Mouse (Mus musculus) intestine, embryonic 16.5 days (tissue): ENCODE measurements around the gene Scml4. TPM values are rescaled to one million over a fixed set of nuclear protein-coding genes. Genes with fewer than 3 reads are reported as not detected.

Experiments
- ATAC-seq: fragments of 200-750 bp; cut with Nextera tagmentation; 2 replicates; pipeline ENCODE4 v1.8.0; 2017; ENCODE audit warnings: moderate TSS enrichment, moderate library complexity
- H3K27ac ChIP-seq: fragments of 300-500 bp; sonication (generic); 2 replicates; pipeline ENCODE4 v1.5.1; 2014; ENCODE audit warnings: mild to moderate bottlenecking, low read length
- H3K27me3 ChIP-seq: fragments of 300-500 bp; sonication (generic); replicated peaks from 2 replicates; pipeline ENCODE4 v1.6.1; 2014; ENCODE audit warnings: low read length, control low read depth, mixed read lengths; ENCODE audit not compliant: control insufficient read depth, insufficient read depth
- H3K36me3 ChIP-seq: fragments of 300-500 bp; sonication (generic); 2 replicates; pipeline ENCODE4 v1.6.1; 2014; ENCODE audit warnings: low read length, control low read depth; ENCODE audit not compliant: control insufficient read depth, insufficient read depth
- H3K4me1 ChIP-seq: fragments of 300-500 bp; sonication (generic); 2 replicates; pipeline ENCODE4 v1.6.1; 2014; ENCODE audit warnings: low read length, control low read depth, mixed read lengths; ENCODE audit not compliant: control insufficient read depth, insufficient read depth
- H3K4me2 ChIP-seq: fragments of 300-500 bp; sonication (generic); 2 replicates; pipeline ENCODE4 v1.6.1; 2014; ENCODE audit warnings: low read depth, low read length, control low read depth
- H3K4me3 ChIP-seq: fragments of 300-500 bp; sonication (generic); 2 replicates; pipeline ENCODE4 v1.5.1; 2014; ENCODE audit warnings: mild to moderate bottlenecking, low read length
- H3K9ac ChIP-seq: fragments of 300-500 bp; sonication (generic); 2 replicates; pipeline ENCODE4 v1.6.1; 2014; ENCODE audit warnings: low read depth, low read length
- H3K9me3 ChIP-seq: fragments of 300-500 bp; sonication (generic); 2 replicates; pipeline ENCODE4 v1.6.1; 2016; ENCODE audit warnings: low read length, control low read depth; ENCODE audit not compliant: control insufficient read depth
- WGBS: fragments of 180-500 bp; shearing (Covaris S2); extraction: QIAGEN DNeasy Blood & Tissue Kit; methylation state at CpG from one replicate; pipeline ENCODE4 v1.1.7; 2014; 5-methylcytosine and 5-hydroxymethylcytosine counted together
- polyA plus RNA-seq: library from polyadenylated mRNA; unstranded; fragments of >200 nt; fragmentation: Nextera tagmentation; extraction: Ambion mirVana; gene quantifications from 2 replicates; pipeline ENCODE4 v1.2.1, GENCODE M21; 2015

Scml4 gene
- polyA plus RNA-seq, 1 experiment from 2014 or later = 34.1 TPM

DNA sequence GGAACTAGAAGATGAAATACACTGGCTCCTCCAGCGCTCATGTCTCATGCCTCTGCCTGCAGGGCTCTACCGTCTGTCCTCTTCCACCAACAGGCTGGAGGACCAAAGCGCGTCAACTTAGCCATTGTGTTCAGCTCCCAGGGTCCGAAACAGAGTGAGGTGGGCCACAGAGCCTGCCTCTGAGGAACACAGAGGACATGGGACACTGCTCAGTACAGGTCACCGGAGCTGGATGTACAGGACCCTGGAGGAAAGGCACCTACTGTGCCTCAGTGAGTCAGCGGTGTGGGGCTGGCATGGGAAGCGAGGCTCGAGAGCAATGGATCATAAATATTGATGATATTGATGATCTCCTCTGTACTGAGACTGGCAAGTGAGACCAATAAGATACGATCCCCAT, 139.2 kb downstream of the Scml4 start:
- ATAC-seq = no peak
- peaks cover 20% of the 10 kb centered on the region for H3K4me1 ChIP-seq
- no peak overlapping the region for H3K4me3 ChIP-seq
- H3K9me3 ChIP-seq = no peaks in the 10 kb centered on the region
- H3K4me2 ChIP-seq = no peak overlapping the region
- no peaks in the 10 kb centered on the region for H3K27me3 ChIP-seq
- no peak overlapping the region for H3K9ac ChIP-seq
- WGBS = 93% methylated on average over 10 of the region's 10 CpGs
- no peaks in the 10 kb centered on the region for H3K36me3 ChIP-seq
- H3K27ac ChIP-seq = no peak overlapping the region

DNA sequence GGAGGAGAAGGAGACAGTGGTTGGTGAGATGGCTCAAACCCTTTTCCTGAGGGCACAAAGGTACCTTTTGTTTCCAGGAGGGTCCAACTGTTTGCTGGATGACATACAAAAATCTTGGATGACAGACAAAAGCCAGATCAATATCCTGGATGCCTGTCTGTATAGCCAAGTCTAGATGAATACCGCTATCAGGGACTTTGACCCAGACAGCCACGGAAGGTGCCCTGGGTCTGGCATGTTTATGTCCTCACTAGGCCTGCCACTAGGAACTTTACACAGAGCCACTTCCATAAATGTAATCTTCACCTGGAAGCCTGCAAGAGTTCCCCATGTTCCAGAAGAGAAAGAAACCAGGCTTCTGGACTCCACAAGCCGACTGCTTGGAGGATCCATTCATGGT, 141.3 kb downstream of the Scml4 start:
- H3K9ac ChIP-seq = no peak overlapping the region

DNA sequence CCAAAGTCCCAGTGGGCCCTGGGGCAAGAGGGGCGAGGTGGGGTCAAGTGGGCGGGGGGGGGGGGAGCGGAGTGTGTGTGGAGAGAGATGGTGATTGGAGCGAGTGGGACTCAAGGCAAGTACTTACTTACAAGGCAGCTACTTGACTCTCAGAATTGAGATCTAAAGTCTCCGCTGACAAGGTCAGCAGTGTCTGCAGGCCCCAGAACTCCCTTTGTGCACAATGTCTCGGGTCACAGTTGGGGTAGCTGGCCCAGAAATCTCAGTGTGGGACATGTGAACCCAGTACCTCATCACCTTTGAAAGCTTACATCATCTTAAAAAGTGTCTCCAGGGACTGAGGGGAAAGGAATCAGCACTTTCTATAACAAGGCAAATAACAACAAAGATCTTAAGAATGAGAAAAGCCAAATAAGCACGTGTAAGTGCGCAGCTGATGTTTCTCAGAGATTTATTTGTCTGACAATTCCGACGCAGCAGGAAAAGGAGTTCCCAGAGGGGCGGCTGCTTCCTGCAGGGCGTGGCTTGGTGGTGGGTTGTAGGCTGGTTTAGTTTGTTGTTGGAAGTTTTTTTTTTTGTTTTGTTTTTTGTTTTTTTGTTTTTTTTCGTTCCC, 142.0 kb downstream of the Scml4 start:
- 15% methylated on average over 13 of the region's 13 CpGs for WGBS

More for the DNA sequence above, 141.3 kb downstream of the Scml4 start:
- ATAC-seq = no peak
- 56% methylated on average over 3 of the region's 3 CpGs for whole genome bisulfite sequencing
- H3K9me3 ChIP-seq = no peaks in the 10 kb centered on the region
- no peaks in the 10 kb centered on the region for H3K36me3 ChIP-seq
- no peak overlapping the region for H3K27ac ChIP-seq
- peaks cover 16% of the 10 kb centered on the region for H3K4me1 ChIP-seq
- no peak overlapping the region for H3K4me3 ChIP-seq
- no peaks in the 10 kb centered on the region for H3K27me3 ChIP-seq
- no peak overlapping the region for H3K4me2 ChIP-seq

GRCm38 (mm10) chr10:43002721-43003465, 142.7 kb downstream of the Scml4 start:
- peak overlapping the region; percentile 90 for H3K4me2 ChIP-seq
- H3K4me1 ChIP-seq = peaks cover 16% of the 10 kb centered on the region
- no peaks in the 10 kb centered on the region for H3K36me3 ChIP-seq
- no peaks in the 10 kb centered on the region for H3K9me3 ChIP-seq
- no peak for ATAC-seq
- H3K27ac ChIP-seq = no peak overlapping the region
- peak overlapping the region; percentile 43 for H3K4me3 ChIP-seq
- WGBS = 7% methylated on average over 25 of the region's 25 CpGs
- H3K27me3 ChIP-seq = no peaks in the 10 kb centered on the region
- peak overlapping the region; percentile 51 for H3K9ac ChIP-seq

More for the DNA sequence above, 142.0 kb downstream of the Scml4 start:
- H3K36me3 ChIP-seq = no peaks in the 10 kb centered on the region
- H3K4me2 ChIP-seq = peak overlapping the region; percentile 90
- H3K4me3 ChIP-seq = peak overlapping the region; percentile 43
- ATAC-seq = no peak
- peaks cover 16% of the 10 kb centered on the region for H3K4me1 ChIP-seq
- no peaks in the 10 kb centered on the region for H3K27me3 ChIP-seq
- no peak overlapping the region for H3K27ac ChIP-seq
- H3K9ac ChIP-seq = no peak overlapping the region
- no peaks in the 10 kb centered on the region for H3K9me3 ChIP-seq

- 29% methylated on average over 5 of the region's 5 CpGs for WGBS
- no peak overlapping the region for H3K9ac ChIP-seq
Observed at GRCm38 (mm10) chr10:43003466-43003757, 143.2 kb downstream of the Scml4 start.

DNA sequence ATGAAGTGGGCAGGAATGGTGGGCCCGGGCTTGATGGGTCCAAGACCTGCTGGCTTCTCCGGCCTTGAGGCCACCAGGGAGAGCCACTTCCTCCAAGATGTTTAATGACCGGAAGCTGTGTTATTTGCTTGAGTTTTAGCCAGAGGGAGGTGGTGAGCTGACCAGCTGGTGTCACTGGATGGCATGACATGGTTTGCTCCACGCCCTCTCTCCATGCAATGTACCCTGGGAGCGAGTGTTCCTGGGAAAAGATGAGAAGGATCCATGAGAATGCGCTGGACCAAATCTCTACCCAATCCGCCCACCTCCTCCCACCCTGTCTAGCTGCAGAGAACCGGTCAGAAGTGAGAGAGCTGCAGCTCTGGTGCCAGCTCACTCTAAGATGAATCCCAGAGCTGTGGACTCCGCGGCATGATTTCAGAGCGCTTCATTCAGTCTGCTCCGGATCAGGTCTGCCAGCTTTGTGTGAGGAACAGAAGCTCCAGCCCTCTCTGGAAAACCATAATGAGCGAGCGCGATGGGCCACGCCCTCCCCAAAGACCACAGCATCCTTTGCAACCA, 144.1 kb downstream of the Scml4 start:
- no peaks in the 10 kb centered on the region for H3K27me3 ChIP-seq

More at GRCm38 (mm10) chr10:43003466-43003757, 143.2 kb downstream of the Scml4 start:
- peak overlapping the region; percentile 90; the same call in 1 of the 2 replicates for H3K4me2 ChIP-seq
- H3K4me3 ChIP-seq = no peak overlapping the region
- peaks cover 16% of the 10 kb centered on the region for H3K4me1 ChIP-seq
- no peak for ATAC-seq
- H3K27ac ChIP-seq = no peak overlapping the region
- no peaks in the 10 kb centered on the region for H3K9me3 ChIP-seq
- H3K27me3 ChIP-seq = no peaks in the 10 kb centered on the region
- no peaks in the 10 kb centered on the region for H3K36me3 ChIP-seq

DNA sequence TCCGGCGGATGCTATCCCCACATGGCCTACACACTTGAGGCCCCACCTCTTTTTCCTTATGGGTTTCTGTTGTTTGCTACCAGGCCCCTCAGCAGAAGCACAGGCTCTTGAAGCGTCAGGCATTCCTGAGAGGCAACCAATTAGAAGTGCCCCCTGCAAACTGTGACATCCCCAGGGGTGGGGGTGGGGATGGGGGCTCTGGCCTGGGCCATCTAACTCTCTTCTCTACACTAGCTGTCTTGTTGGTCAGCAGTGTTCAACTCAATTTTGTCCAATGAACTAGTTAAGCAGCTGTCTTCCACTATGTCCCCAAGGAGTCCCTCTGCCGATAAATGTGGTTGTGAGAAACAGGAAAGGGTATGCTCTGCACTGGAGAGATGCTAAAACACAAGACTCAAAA, 144.9 kb downstream of the Scml4 start:
- no peak overlapping the region for H3K27ac ChIP-seq
- peaks cover 16% of the 10 kb centered on the region for H3K4me1 ChIP-seq
- no peaks in the 10 kb centered on the region for H3K36me3 ChIP-seq
- H3K9ac ChIP-seq = no peak overlapping the region
- no peak overlapping the region for H3K4me3 ChIP-seq
- 85% methylated on average over 4 of the region's 4 CpGs for WGBS
- H3K9me3 ChIP-seq = no peaks in the 10 kb centered on the region
- no peak overlapping the region for H3K4me2 ChIP-seq
- H3K27me3 ChIP-seq = no peaks in the 10 kb centered on the region
- no peak for ATAC-seq

More for the DNA sequence above, 144.1 kb downstream of the Scml4 start:
- H3K9me3 ChIP-seq = no peaks in the 10 kb centered on the region
- peaks cover 16% of the 10 kb centered on the region for H3K4me1 ChIP-seq
- 89% methylated on average over 16 of the region's 16 CpGs for WGBS
- H3K36me3 ChIP-seq = no peaks in the 10 kb centered on the region
- no peak overlapping the region for H3K9ac ChIP-seq
- no peak overlapping the region for H3K4me3 ChIP-seq
- ATAC-seq = no peak
- H3K4me2 ChIP-seq = no peak overlapping the region
- no peak overlapping the region for H3K27ac ChIP-seq

DNA sequence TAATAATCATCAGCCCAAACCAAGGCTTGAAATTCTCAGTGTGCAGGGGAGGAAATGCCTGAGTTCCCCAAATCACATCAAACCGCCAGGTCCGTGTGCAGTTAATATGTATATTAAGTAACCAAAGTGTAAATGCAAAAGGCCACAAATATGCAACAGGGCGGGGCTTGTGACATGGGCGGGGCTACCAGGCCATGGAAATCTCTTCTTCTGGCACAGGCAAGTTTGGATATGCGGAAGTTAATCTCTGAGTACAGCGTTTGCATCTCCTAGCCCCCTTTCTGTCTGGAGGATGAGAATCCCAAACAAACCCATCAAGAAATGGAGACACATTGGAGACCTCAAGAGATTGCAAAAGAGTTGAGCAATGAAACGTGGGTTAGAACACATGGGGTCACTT, 145.5 kb downstream of the Scml4 start:
- Histone ChIP-seq H3K9me3 (no peaks in the 10 kb centered on the region), H3K4me2 (no peak overlapping the region), H3K27ac (no peak overlapping the region), H3K4me3 (no peak overlapping the region), H3K27me3 (no peaks in the 10 kb centered on the region), H3K9ac (no peak overlapping the region), H3K36me3 (no peaks in the 10 kb centered on the region), H3K4me1 (peaks cover 16% of the 10 kb centered on the region)
- WGBS = 76% methylated on average over 7 of the region's 7 CpGs
- no peak for ATAC-seq

GRCm38 (mm10) chr10:43006534-43006933, 146.4 kb downstream of the Scml4 start:
- 91% methylated on average over 4 of the region's 4 CpGs for WGBS
- H3K4me2 ChIP-seq = no peak overlapping the region
- no peaks in the 10 kb centered on the region for H3K27me3 ChIP-seq
- H3K9ac ChIP-seq = no peak overlapping the region
- H3K27ac ChIP-seq = no peak overlapping the region
- peaks cover 16% of the 10 kb centered on the region for H3K4me1 ChIP-seq
- no peak overlapping the region for H3K4me3 ChIP-seq
- ATAC-seq = no peak
- H3K36me3 ChIP-seq = no peaks in the 10 kb centered on the region
- H3K9me3 ChIP-seq = no peaks in the 10 kb centered on the region
